Mouse (Mus musculus): ENCODE data around the gene Pde4b.

- TF ChIP-seq ZNF384 (IDR thresholded peaks at IDR 0.05; ENCODE audit: low read depth, low read length) = no peak
- TF ChIP-seq MAFK (IDR thresholded peaks at IDR 0.05; ENCODE audit: insufficient read depth, low read depth, low read length) = no peak
Measured at GRCm38 (mm10) chr4:102171636-102172035, 84.3 kb downstream of the Pde4b start.
